Mouse (Mus musculus) forebrain, embryonic 13.5 days (tissue): ENCODE results near the gene Hivep3. TPM values are rescaled to one million over a fixed set of nuclear protein-coding genes. Genes with fewer than 3 reads are reported as not detected.

ENCODE experiments used
- ATAC-seq: fragments of 200-750 bp; cut with Nextera tagmentation; 2 replicates; pipeline ENCODE4 v1.8.0; 2017
- H3K27ac ChIP-seq: fragments of 300-500 bp; sonication (generic); 2 replicates; pipeline ENCODE4 v1.5.1; 2015; ENCODE audit warnings: inconsistent platforms, mild to moderate bottlenecking, moderate library complexity
- H3K27me3 ChIP-seq: fragments of 300-500 bp; sonication (generic); 2 replicates; pipeline ENCODE4 v1.6.1; 2015; ENCODE audit warnings: mild to moderate bottlenecking, inconsistent platforms
- H3K36me3 ChIP-seq: fragments of 300-500 bp; sonication (generic); 2 replicates; pipeline ENCODE4 v1.6.1; 2015; ENCODE audit warnings: mild to moderate bottlenecking, inconsistent platforms; ENCODE audit not compliant: poor library complexity, severe bottlenecking
- H3K4me1 ChIP-seq: fragments of 300-500 bp; sonication (generic); 2 replicates; pipeline ENCODE4 v1.6.1; 2015; ENCODE audit warnings: inconsistent platforms
- H3K4me2 ChIP-seq: fragments of 300-500 bp; sonication (generic); 2 replicates; pipeline ENCODE4 v1.6.1; 2015; ENCODE audit warnings: inconsistent platforms, mild to moderate bottlenecking, moderate library complexity
- H3K4me3 ChIP-seq: fragments of 300-500 bp; sonication (generic); 2 replicates; pipeline ENCODE4 v1.5.1; 2015; ENCODE audit warnings: mild to moderate bottlenecking, inconsistent platforms
- H3K9ac ChIP-seq: fragments of 300-500 bp; sonication (generic); 2 replicates; pipeline ENCODE4 v1.6.1; 2015; ENCODE audit warnings: mild to moderate bottlenecking, inconsistent platforms
- H3K9me3 ChIP-seq: fragments of 300-500 bp; sonication (generic); replicated peaks from 2 replicates; pipeline ENCODE4 v1.6.1; 2016; ENCODE audit warnings: inconsistent platforms
- WGBS: fragments of 180-500 bp; shearing (Covaris S2); methylation state at CpG from one replicate; pipeline ENCODE4 v1.1.7; 2015; 5-methylcytosine and 5-hydroxymethylcytosine counted together
- polyA plus RNA-seq: library from polyadenylated mRNA; unstranded; fragments of >200 nt; fragmentation: Nextera tagmentation; extraction: Ambion mirVana; gene quantifications from 2 replicates; pipeline ENCODE4 v1.2.1, GENCODE M21; 2015

Gene Hivep3
- polyA plus RNA-seq, 1 experiment from 2014 or later: 10.5 TPM

DNA sequence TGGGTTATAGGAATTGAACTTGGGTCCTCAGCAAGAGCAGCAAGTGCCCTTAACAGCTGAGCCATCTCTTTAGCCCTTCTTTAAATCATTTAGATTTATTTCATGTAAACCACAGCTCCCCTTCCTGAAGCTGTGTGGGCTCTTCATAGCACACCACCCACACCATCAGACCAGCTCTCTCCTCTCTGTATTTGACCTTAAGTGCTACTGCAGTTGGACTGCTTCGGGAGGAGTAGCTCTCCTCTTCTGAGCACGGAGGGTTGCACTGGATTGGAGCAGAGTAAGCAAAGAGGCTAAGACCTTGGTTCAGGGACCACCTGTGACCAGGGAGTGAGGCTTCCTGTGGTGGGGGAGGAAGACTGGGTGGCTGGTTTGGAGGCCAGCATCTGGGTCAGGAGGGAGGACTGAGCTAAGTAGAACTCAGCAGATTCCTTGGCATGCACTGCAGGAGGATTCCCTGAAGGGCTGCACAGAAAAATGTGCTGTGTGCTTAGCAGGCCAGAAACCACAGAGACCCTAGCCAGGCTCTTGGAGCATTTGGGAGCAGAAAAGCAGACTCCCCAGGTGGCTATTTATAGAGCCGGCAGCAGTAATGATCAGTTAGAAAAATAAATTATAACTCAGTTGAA lies 132.4 kb downstream of the Hivep3 start:
- H3K9ac ChIP-seq: no peak overlapping the region
- WGBS: 60% methylated on average over 3 of the region's 3 CpGs
- no peak for ATAC-seq
- no peak overlapping the region for H3K4me3 ChIP-seq
- no peak overlapping the region for H3K27ac ChIP-seq
- H3K4me2 ChIP-seq: no peak overlapping the region
- H3K36me3 ChIP-seq: no peaks in the 10 kb centered on the region
- no peaks in the 10 kb centered on the region for H3K27me3 ChIP-seq
- H3K4me1 ChIP-seq: no peaks in the 10 kb centered on the region
- no peaks in the 10 kb centered on the region for H3K9me3 ChIP-seq

DNA sequence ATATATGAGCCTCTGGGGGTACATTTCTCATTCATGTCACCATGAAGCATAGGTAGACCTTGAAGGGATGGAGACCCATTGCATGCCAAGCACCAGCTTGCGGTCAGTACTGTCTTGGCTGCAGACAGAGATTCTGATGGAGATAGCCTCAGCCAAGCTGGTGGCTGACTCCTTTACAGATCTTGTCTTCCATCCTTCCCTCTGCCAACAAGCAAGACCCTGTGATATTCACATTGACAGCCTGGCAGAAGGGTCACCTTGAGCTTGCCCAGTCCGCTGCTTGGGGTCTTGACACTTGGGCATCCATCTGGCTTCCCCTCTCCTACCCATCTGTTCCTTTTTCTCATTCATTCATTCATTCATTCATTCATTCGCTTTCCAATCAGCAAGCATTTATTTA lies 133.5 kb downstream of the Hivep3 start:
- H3K4me1 ChIP-seq: no peaks in the 10 kb centered on the region

DNA sequence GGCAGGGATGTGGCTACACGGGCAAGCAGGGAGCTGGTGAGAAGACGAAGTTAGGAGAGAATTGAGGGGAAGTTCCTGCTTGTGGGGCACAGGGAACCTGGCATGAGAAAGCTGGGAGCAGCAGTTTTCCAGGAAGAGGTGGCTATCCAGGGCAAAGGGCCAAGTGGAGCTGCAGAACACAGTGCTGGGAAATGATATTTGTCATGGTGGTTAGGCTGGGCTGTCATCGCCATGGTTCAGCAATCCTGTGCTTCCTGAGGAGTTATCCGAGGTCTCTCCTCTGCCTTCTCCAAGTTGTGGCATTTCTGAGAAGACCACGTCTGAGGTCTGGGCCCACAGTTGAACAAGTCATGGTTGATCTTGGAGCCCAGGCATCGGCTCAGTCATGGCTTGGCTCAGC lies 136.8 kb downstream of the Hivep3 start:
- H3K4me3 ChIP-seq: no peak overlapping the region
- ATAC-seq: no peak
- no peaks in the 10 kb centered on the region for H3K4me1 ChIP-seq
- no peak overlapping the region for H3K4me2 ChIP-seq
- H3K36me3 ChIP-seq: no peaks in the 10 kb centered on the region
- H3K27ac ChIP-seq: no peak overlapping the region
- WGBS: 91% methylated on average over 6 of the region's 6 CpGs
- no peaks in the 10 kb centered on the region for H3K9me3 ChIP-seq
- no peak overlapping the region for H3K9ac ChIP-seq
- H3K27me3 ChIP-seq: no peaks in the 10 kb centered on the region

More for the DNA sequence above, 133.5 kb downstream of the Hivep3 start:
- Histone ChIP-seq H3K36me3 (no peaks in the 10 kb centered on the region), H3K4me3 (no peak overlapping the region), H3K27ac (no peak overlapping the region), H3K9me3 (no peaks in the 10 kb centered on the region), H3K9ac (no peak overlapping the region), H3K4me2 (no peak overlapping the region), H3K27me3 (no peaks in the 10 kb centered on the region)
- no peak for ATAC-seq
- WGBS: 95% methylated on average over 3 of the region's 3 CpGs

DNA sequence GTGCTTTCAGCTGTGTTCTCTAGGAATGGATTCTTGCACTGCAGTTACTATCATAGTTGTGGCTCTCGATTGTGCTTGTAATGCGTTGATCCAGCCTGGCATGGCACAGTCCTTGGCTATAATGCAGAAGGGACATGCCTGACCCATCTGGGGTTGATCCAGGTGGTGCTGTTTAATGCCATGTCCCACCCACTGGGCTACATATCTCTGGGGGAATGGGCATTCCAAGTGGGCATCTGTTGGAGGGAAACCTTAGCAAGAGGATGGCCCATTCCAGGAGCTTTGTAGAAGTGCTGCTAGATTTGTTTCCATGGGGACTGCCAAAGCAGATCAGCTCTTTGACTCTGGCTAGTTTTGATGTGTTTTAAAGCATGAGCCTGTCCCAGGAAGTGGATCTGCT lies 137.9 kb downstream of the Hivep3 start:
- ATAC-seq: no peak
- no peak overlapping the region for H3K4me3 ChIP-seq
- 87% methylated on average over 2 of the region's 2 CpGs for WGBS
- no peak overlapping the region for H3K27ac ChIP-seq
- no peak overlapping the region for H3K9ac ChIP-seq
- peaks cover 5% of the 10 kb centered on the region; the same call in 1 of the 2 replicates for H3K4me1 ChIP-seq
- no peaks in the 10 kb centered on the region for H3K9me3 ChIP-seq
- no peaks in the 10 kb centered on the region for H3K27me3 ChIP-seq
- no peak overlapping the region for H3K4me2 ChIP-seq
- no peaks in the 10 kb centered on the region for H3K36me3 ChIP-seq

DNA sequence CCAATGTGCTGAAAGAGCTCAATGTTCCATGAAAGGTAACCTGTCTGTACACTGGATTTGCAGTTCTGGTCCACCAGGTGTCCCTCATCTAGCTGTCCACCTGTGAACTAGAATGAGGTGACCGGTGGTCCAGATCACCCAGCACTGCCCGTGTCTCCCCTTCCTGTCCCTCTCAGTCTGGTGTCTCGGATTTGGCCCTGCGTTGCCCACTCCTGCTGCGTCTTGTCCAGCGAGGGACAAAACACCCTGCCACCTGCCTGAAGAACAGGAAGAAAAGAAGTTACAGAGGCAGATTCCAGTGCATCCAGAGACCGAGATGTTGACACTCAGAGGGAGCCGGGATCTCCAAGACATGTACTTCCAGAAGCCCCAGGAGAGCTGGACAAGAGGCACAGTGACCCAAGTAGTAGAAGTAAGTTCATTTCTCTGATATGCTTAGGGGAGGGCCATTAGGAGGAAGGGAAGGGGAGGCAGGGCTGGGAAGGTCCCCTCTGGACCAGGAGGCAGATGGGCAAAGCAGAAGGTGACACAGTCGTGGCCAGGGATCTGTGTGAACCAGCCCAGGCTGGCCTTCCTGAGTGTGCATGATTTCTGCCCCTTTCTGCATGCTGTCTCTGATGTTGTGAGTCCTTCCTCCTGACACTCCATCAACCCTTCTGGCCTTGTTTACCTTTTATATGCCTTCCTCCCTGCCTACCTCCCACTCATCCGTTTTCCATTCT lies 138.4 kb downstream of the Hivep3 start:
- Histone ChIP-seq H3K9ac (no peak overlapping the region), H3K36me3 (no peaks in the 10 kb centered on the region), H3K27ac (no peak overlapping the region), H3K9me3 (no peaks in the 10 kb centered on the region), H3K4me2 (no peak overlapping the region), H3K4me3 (no peak overlapping the region), H3K4me1 (peaks cover 11% of the 10 kb centered on the region), H3K27me3 (no peaks in the 10 kb centered on the region)
- 92% methylated on average over 10 of the region's 10 CpGs for WGBS
- ATAC-seq: no peak

DNA sequence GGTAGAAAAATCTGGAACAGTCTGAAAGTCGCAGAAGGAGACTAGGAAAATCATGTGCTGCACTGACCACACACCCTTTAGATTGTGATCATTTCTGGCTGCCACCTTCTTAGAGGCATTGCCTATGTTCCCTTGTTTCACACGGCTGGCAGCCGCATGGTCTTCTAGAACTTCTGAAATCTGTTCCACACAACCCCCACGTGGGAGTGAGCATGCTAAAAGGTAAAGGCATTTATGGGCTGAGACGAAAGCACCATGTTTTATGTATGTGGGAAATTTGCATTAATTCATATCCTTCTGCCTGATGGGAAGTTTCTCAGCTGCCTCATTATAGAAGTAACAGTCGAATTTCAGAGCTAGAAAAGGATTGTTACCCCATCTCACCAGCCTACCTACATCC lies 140.4 kb downstream of the Hivep3 start:
- H3K4me3 ChIP-seq: no peak overlapping the region
- peaks cover 14% of the 10 kb centered on the region for H3K4me1 ChIP-seq
- H3K36me3 ChIP-seq: no peaks in the 10 kb centered on the region
- H3K9ac ChIP-seq: no peak overlapping the region
- no peak overlapping the region for H3K27ac ChIP-seq
- ATAC-seq: no peak; the same call in 1 of the 2 replicates
- H3K4me2 ChIP-seq: no peak overlapping the region
- WGBS: 75% methylated on average over 6 of the region's 6 CpGs
- H3K27me3 ChIP-seq: no peaks in the 10 kb centered on the region
- no peaks in the 10 kb centered on the region for H3K9me3 ChIP-seq

DNA sequence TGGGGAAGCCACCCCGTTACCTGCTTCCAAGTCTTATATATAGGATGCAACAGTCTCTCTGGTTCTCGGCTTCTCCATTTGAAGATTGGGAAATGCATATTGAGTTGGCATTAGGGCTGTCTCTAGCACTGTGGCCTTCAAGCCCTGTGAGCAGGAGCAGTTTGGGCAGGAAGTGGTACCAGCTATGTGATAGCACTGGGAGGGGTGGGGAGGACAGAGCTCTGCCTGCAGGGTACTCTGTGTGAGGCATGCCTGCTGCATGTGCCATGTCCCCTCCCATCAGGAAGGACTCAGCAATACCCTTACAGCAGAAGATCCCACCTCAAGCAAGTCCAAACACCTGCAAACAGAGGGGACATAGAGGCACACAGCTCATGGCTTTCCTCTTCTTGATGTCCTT lies 142.0 kb downstream of the Hivep3 start:
- H3K27ac ChIP-seq: no peak overlapping the region
- H3K9ac ChIP-seq: no peak overlapping the region
- H3K9me3 ChIP-seq: no peaks in the 10 kb centered on the region

DNA sequence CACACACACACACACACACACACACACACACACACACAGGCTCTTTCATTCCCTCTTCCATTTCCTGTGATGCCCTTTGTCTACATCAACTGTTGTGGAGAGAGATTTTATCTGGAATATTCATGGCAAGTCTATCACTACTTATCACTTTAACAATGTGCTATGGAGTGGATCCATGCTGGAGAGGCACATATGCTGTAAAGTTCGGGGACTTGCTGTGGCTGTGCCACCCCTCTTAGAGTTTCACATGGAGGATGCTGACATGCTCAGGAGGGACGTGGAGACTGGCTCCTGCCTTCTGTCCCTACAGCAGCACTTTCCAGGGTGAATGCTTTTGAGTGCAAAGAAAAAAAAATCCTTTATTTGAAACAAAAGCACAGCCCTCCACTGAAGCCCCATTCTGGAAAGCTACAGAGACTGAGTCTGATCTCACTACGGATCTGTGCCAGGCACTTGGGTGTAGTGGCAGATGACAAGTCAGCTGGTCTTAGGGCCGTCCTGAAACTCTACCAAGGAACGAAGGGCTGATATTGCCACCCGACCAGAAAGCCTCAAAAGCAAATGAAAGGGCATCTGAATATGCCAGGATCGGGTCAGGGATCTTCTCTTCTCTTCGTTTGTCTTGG lies 143.1 kb downstream of the Hivep3 start:
- no peaks in the 10 kb centered on the region for H3K9me3 ChIP-seq
- H3K9ac ChIP-seq: no peak overlapping the region
- peak; percentile 59 for ATAC-seq
- WGBS: 52% methylated on average over 8 of the region's 8 CpGs
- no peaks in the 10 kb centered on the region for H3K27me3 ChIP-seq
- no peak overlapping the region for H3K4me2 ChIP-seq
- H3K4me1 ChIP-seq: peaks cover 22% of the 10 kb centered on the region
- no peaks in the 10 kb centered on the region for H3K36me3 ChIP-seq
- H3K4me3 ChIP-seq: no peak overlapping the region
- no peak overlapping the region for H3K27ac ChIP-seq

More for the DNA sequence above, 142.0 kb downstream of the Hivep3 start:
- 87% methylated on average over 2 of the region's 2 CpGs for WGBS
- no peak overlapping the region for H3K4me2 ChIP-seq
- no peaks in the 10 kb centered on the region for H3K27me3 ChIP-seq
- no peak overlapping the region for H3K4me3 ChIP-seq
- no peaks in the 10 kb centered on the region for H3K36me3 ChIP-seq
- H3K4me1 ChIP-seq: peaks cover 22% of the 10 kb centered on the region
- ATAC-seq: no peak

DNA sequence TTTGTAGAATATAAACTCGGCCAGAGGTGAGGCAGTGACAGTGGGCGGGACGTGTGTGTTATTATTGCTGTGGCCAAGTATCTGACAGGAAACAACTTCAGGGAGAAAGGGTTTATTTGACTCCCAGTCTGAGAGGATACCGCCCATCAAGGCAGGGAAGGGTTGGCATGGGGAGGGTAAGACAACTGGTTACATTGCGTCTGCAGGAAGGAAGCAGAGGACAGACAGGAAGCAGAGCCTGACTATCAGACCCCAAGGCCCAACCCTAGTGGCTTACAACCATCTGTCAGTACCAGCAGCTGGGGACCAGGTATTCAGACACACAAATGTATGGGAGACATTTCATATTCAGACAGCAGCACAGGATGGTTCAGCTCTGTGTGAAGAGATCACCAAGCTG lies 144.6 kb downstream of the Hivep3 start:
- 88% methylated on average over 5 of the region's 5 CpGs for WGBS

DNA sequence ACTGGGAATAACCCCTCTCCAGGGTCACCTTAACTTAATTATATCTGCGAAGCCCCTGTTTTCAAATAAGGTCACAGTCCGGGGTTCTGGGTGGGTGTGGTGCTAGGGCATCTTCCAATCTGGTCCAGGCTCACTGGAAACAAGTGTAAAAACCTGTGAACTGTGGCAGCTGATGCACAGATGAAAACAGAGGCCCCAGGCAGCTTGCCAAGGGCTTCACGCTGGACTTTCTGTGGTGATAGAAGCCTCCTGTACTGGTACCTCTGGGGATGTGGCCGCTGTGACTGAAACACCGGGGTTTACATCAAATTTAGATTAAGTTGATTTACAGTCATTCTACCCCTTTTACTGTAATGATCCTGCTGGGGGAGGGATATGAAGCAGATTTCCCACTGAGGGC lies 146.1 kb downstream of the Hivep3 start:
- H3K4me3 ChIP-seq: no peak overlapping the region
- no peak overlapping the region for H3K27ac ChIP-seq
- no peak overlapping the region for H3K9ac ChIP-seq
- H3K27me3 ChIP-seq: no peaks in the 10 kb centered on the region
- peaks cover 22% of the 10 kb centered on the region for H3K4me1 ChIP-seq
- H3K9me3 ChIP-seq: no peaks in the 10 kb centered on the region
- H3K36me3 ChIP-seq: no peaks in the 10 kb centered on the region
- H3K4me2 ChIP-seq: no peak overlapping the region
- ATAC-seq: no peak
- WGBS: 66% methylated on average over 5 of the region's 5 CpGs

More for the DNA sequence above, 144.6 kb downstream of the Hivep3 start:
- ATAC-seq: no peak
- no peaks in the 10 kb centered on the region for H3K36me3 ChIP-seq
- H3K9me3 ChIP-seq: no peaks in the 10 kb centered on the region
- H3K4me1 ChIP-seq: peaks cover 22% of the 10 kb centered on the region
- H3K4me3 ChIP-seq: no peak overlapping the region
- H3K9ac ChIP-seq: no peak overlapping the region
- no peaks in the 10 kb centered on the region for H3K27me3 ChIP-seq
- no peak overlapping the region for H3K27ac ChIP-seq
- H3K4me2 ChIP-seq: no peak overlapping the region

DNA sequence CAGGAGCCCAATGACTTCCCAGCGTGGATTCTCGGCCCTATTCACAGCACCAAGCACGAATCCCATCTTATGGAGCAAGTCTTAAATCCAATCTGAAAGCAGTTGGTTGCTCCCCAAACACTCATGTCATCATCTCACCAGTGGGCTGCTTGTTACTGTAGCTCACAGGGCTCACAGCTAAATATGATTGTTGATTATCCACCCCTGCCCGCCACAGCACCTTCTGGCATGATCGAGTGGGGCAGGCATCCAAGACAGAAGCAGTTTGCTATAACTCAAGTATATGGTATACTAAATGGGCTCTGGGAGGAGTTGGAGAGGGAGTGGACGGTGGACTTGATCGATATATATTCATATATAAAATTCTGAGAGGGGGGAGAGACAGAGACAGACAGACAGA lies 146.7 kb downstream of the Hivep3 start:
- no peaks in the 10 kb centered on the region for H3K27me3 ChIP-seq
- H3K9ac ChIP-seq: no peak overlapping the region
- no peak overlapping the region for H3K27ac ChIP-seq
- WGBS: 86% methylated on average over 7 of the region's 7 CpGs
- no peaks in the 10 kb centered on the region for H3K36me3 ChIP-seq
- no peaks in the 10 kb centered on the region for H3K9me3 ChIP-seq
- no peak overlapping the region for H3K4me3 ChIP-seq
- H3K4me1 ChIP-seq: peaks cover 22% of the 10 kb centered on the region
- H3K4me2 ChIP-seq: no peak overlapping the region
- no peak for ATAC-seq

DNA sequence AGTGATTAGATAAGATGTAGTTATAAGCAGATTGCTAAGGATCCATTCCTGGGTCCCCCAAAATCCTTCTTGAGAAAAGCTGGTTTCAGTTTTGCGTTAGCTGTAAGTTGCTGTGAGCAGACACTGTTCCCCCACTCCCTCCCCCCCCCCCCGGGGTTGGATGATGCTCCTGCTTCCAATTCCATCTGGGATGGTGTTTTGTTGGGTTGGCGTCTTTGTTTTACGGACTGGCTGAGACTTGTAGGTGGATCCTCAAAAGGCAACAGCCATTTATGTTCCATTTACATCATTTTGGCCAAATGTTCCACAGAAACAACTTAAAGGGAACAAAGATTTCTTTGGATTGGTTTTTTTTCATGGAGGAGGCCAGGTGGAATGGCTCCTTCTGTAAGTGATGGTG lies 147.7 kb downstream of the Hivep3 start:
- Histone ChIP-seq H3K27ac (no peak overlapping the region), H3K4me2 (no peak overlapping the region), H3K27me3 (no peaks in the 10 kb centered on the region), H3K36me3 (no peaks in the 10 kb centered on the region), H3K4me3 (no peak overlapping the region), H3K4me1 (peaks cover 18% of the 10 kb centered on the region), H3K9me3 (no peaks in the 10 kb centered on the region), H3K9ac (no peak overlapping the region)
- 88% methylated on average over 4 of the region's 4 CpGs for WGBS
- no peak for ATAC-seq
